Mouse (Mus musculus): ENCODE measurements around the gene Angptl2. TPM values are rescaled to one million over a fixed set of nuclear protein-coding genes. Genes with fewer than 3 reads are reported as not detected.

Gene Angptl2
- total RNA-seq, 2 experiments from 2014 or later, result 135 to 141 TPM

Other genes with a start within 250 kb of the Angptl2 start
- gene Slc2a8, start 234.0 kb upstream of the Angptl2 start, total RNA-seq (2021), result 10 to 100 TPM; 17.3 to 17.9 TPM
- gene Garnl3, start 84.4 kb upstream of the Angptl2 start, total RNA-seq (2021), result 1 to 10 TPM; 9.2 to 9.9 TPM
- 1 to 10 TPM; 6.7 to 9.0 TPM for gene Ralgps1, start 155.4 kb downstream of the Angptl2 start, total RNA-seq (2021)
- gene Zbtb34, start 215.3 kb downstream of the Angptl2 start, total RNA-seq (2021), result 10 to 100 TPM; 20.6 to 21.5 TPM

Data from heart, postnatal 10 days (tissue).